Mouse (Mus musculus) stomach, embryonic 15.5 days (tissue): Measurements from ENCODE around the gene Smc5. TPM values are rescaled to one million over a fixed set of nuclear protein-coding genes. Genes with fewer than 3 reads are reported as not detected.
A peak's percentile ranks its signal among the peaks of the same experiment; 100 is the strongest.

ENCODE experiments used
- ATAC-seq: fragments of 200-750 bp; cut with Nextera tagmentation; 2 replicates; pipeline ENCODE4 v1.8.0; 2017; ENCODE audit warnings: low read depth, moderate number of reproducible peaks, moderate TSS enrichment; ENCODE audit not compliant: insufficient read depth, low FRiP score
- H3K27ac ChIP-seq: fragments of 300-500 bp; sonication (generic); 2 replicates; pipeline ENCODE4 v1.5.1; 2015; ENCODE audit warnings: mild to moderate bottlenecking, inconsistent platforms
- H3K27me3 ChIP-seq: fragments of 300-500 bp; sonication (generic); replicated peaks from 2 replicates; pipeline ENCODE4 v1.6.1; 2015; ENCODE audit warnings: inconsistent platforms
- H3K36me3 ChIP-seq: fragments of 300-500 bp; sonication (generic); 2 replicates; pipeline ENCODE4 v1.6.1; 2015; ENCODE audit warnings: inconsistent platforms
- H3K4me1 ChIP-seq: fragments of 300-500 bp; sonication (generic); 2 replicates; pipeline ENCODE4 v1.6.1; 2015; ENCODE audit warnings: inconsistent platforms
- H3K4me2 ChIP-seq: fragments of 300-500 bp; sonication (generic); 2 replicates; pipeline ENCODE4 v1.6.1; 2015; ENCODE audit warnings: mild to moderate bottlenecking, inconsistent platforms
- H3K4me3 ChIP-seq: fragments of 300-500 bp; sonication (generic); replicated peaks from 2 replicates; pipeline ENCODE4 v1.5.1; 2015; ENCODE audit warnings: inconsistent platforms
- H3K9ac ChIP-seq: fragments of 300-500 bp; sonication (generic); 2 replicates; pipeline ENCODE4 v1.6.1; 2015; ENCODE audit warnings: inconsistent platforms
- H3K9me3 ChIP-seq: fragments of 300-500 bp; sonication (generic); 2 replicates; pipeline ENCODE4 v1.6.1; 2016; ENCODE audit warnings: inconsistent platforms
- WGBS: fragments of 180-500 bp; shearing (Covaris S2); methylation state at CpG from one replicate; pipeline ENCODE4 v1.1.7; 2015; 5-methylcytosine and 5-hydroxymethylcytosine counted together
- polyA plus RNA-seq: library from polyadenylated mRNA; unstranded; fragments of >200 nt; fragmentation: Nextera tagmentation; extraction: Ambion mirVana; gene quantifications from 2 replicates; pipeline ENCODE4 v1.2.1, GENCODE M21; 2015

The Smc5 gene
- polyA plus RNA-seq, 1 experiment from 2014 or later, result 28.9 TPM

- Histone ChIP-seq H3K36me3 (no peaks in the 10 kb centered on the region), H3K4me2 (peak overlapping the region; percentile 63), H3K9ac (no peak overlapping the region), H3K9me3 (no peaks in the 10 kb centered on the region), H3K27ac (no peak overlapping the region), H3K4me3 (peak overlapping the region; percentile 81), H3K4me1 (no peaks in the 10 kb centered on the region), H3K27me3 (no peaks in the 10 kb centered on the region)
- ATAC-seq, result peak; percentile 12; the same call in 1 of the 2 replicates
- WGBS, result 92% methylated on average over 2 of the region's 4 CpGs
Measured at GRCm38 (mm10) chr19:23274054-23274724, 492 bp upstream of the Smc5 start.

- Histone ChIP-seq H3K9ac (no peak overlapping the region), H3K9me3 (no peaks in the 10 kb centered on the region), H3K4me2 (no peak overlapping the region), H3K27me3 (no peaks in the 10 kb centered on the region), H3K4me3 (no peak overlapping the region), H3K27ac (no peak overlapping the region), H3K4me1 (no peaks in the 10 kb centered on the region), H3K36me3 (peaks cover 22% of the 10 kb centered on the region)
- ATAC-seq, result no peak
- 92% methylated on average over 9 of the region's 9 CpGs for WGBS
Measured at GRCm38 (mm10) chr19:23256771-23257170, 16.9 kb downstream of the Smc5 start.

DNA sequence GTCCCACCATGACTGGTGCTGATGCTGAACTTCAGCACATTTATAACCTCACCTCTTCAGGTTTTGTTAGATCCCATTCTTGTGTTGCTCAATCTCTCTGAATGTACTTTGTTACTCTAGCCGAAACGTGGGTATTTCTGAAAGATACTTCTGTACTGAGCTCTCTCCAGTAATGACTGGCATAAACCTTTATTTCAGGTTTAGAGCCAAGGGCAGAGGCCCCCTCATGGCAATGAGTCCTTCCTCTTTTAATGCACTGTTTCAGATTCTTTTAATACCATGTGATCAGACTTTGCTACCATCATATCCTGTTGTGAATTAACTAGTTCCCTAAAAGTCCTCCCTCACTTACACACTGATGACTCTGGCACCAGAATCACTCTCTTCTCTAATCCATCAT lies 27.2 kb downstream of the Smc5 start:
- WGBS, result 93% methylated on average over 2 of the region's 2 CpGs
- Histone ChIP-seq H3K9me3 (no peaks in the 10 kb centered on the region), H3K4me1 (no peaks in the 10 kb centered on the region), H3K27ac (no peak overlapping the region), H3K9ac (no peak overlapping the region), H3K4me3 (no peak overlapping the region), H3K4me2 (no peak overlapping the region), H3K36me3 (0 out of 2 replicates have a peak, but pooled peaks cover 9% of the 10 kb centered on the region), H3K27me3 (no peaks in the 10 kb centered on the region)
- ATAC-seq, result no peak

GRCm38 (mm10) chr19:23225065-23225464 lies 48.6 kb downstream of the Smc5 start:
- Histone ChIP-seq H3K36me3 (peaks cover 12% of the 10 kb centered on the region), H3K4me1 (no peaks in the 10 kb centered on the region), H3K27ac (no peak overlapping the region), H3K9ac (no peak overlapping the region), H3K27me3 (no peaks in the 10 kb centered on the region), H3K9me3 (no peaks in the 10 kb centered on the region), H3K4me2 (no peak overlapping the region), H3K4me3 (no peak overlapping the region)
- ATAC-seq, result no peak
- 54% methylated on average over 4 of the region's 4 CpGs for WGBS

GRCm38 (mm10) chr19:23214326-23214725 lies 59.4 kb downstream of the Smc5 start:
- no peaks in the 10 kb centered on the region for H3K9me3 ChIP-seq
- no peaks in the 10 kb centered on the region for H3K27me3 ChIP-seq
- H3K27ac ChIP-seq, result no peak overlapping the region
- 95% methylated on average over 8 of the region's 8 CpGs for WGBS
- peaks cover 13% of the 10 kb centered on the region for H3K36me3 ChIP-seq
- H3K4me3 ChIP-seq, result no peak overlapping the region
- H3K4me1 ChIP-seq, result no peaks in the 10 kb centered on the region
- no peak overlapping the region for H3K4me2 ChIP-seq
- ATAC-seq, result no peak
- H3K9ac ChIP-seq, result no peak overlapping the region

GRCm38 (mm10) chr19:23211325-23211724 lies 62.4 kb downstream of the Smc5 start:
- H3K9me3 ChIP-seq, result no peaks in the 10 kb centered on the region
- no peak overlapping the region for H3K4me2 ChIP-seq
- no peak overlapping the region for H3K4me3 ChIP-seq
- no peak overlapping the region for H3K9ac ChIP-seq
- peaks cover 16% of the 10 kb centered on the region for H3K36me3 ChIP-seq
- no peak overlapping the region for H3K27ac ChIP-seq
- no peak for ATAC-seq
- H3K4me1 ChIP-seq, result no peaks in the 10 kb centered on the region
- H3K27me3 ChIP-seq, result no peaks in the 10 kb centered on the region
- 81% methylated on average over 6 of the region's 6 CpGs for WGBS

- Histone ChIP-seq H3K9me3 (no peaks in the 10 kb centered on the region), H3K4me1 (no peaks in the 10 kb centered on the region), H3K9ac (no peak overlapping the region), H3K27ac (no peak overlapping the region), H3K4me3 (no peak overlapping the region), H3K4me2 (no peak overlapping the region), H3K27me3 (no peaks in the 10 kb centered on the region), H3K36me3 (peaks cover 22% of the 10 kb centered on the region)
- WGBS, result 78% methylated on average over 3 of the region's 3 CpGs
- ATAC-seq, result no peak
Measured at GRCm38 (mm10) chr19:23203505-23204053, 70.1 kb downstream of the Smc5 start.

DNA sequence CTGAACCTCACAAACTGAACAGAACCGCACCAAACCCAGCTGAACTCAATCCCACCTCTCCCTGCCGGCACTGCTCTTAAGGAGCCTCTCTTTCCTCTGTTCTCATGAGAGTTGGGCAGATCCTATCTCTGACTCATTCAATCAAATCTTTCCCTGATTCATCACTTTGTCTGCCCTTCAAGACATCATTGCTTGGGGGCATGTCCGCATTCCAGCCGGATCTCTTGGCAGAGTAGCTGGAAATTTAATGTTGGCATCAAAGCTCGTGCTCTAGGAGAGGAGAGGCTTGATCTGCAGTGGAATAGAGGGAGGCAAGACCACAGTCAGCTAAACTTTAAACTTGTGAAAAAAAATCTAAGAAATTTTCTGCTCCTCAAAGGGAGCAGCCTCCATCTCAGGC lies 71.6 kb downstream of the Smc5 start:
- H3K9ac ChIP-seq, result no peak overlapping the region
- no peaks in the 10 kb centered on the region for H3K4me1 ChIP-seq
- ATAC-seq, result no peak
- WGBS, result 96% methylated on average over 5 of the region's 5 CpGs
- H3K4me3 ChIP-seq, result no peak overlapping the region
- H3K27me3 ChIP-seq, result no peaks in the 10 kb centered on the region
- H3K27ac ChIP-seq, result no peak overlapping the region
- H3K4me2 ChIP-seq, result no peak overlapping the region
- no peaks in the 10 kb centered on the region for H3K9me3 ChIP-seq
- H3K36me3 ChIP-seq, result peaks cover 19% of the 10 kb centered on the region

GRCm38 (mm10) chr19:23193076-23193475 lies 80.6 kb downstream of the Smc5 start:
- Histone ChIP-seq H3K4me3 (no peak overlapping the region), H3K36me3 (no peaks in the 10 kb centered on the region), H3K9ac (no peak overlapping the region), H3K4me1 (no peaks in the 10 kb centered on the region), H3K9me3 (no peaks in the 10 kb centered on the region), H3K27ac (no peak overlapping the region), H3K4me2 (no peak overlapping the region), H3K27me3 (no peaks in the 10 kb centered on the region)
- 71% methylated on average over 3 of the region's 3 CpGs for WGBS
- ATAC-seq, result no peak

GRCm38 (mm10) chr19:23191486-23191885 lies 82.2 kb downstream of the Smc5 start:
- Histone ChIP-seq H3K9ac (no peak overlapping the region), H3K4me2 (no peak overlapping the region), H3K27ac (no peak overlapping the region), H3K36me3 (no peaks in the 10 kb centered on the region), H3K4me3 (no peak overlapping the region), H3K9me3 (no peaks in the 10 kb centered on the region), H3K4me1 (no peaks in the 10 kb centered on the region), H3K27me3 (no peaks in the 10 kb centered on the region)
- WGBS, result 92% methylated on average over 6 of the region's 6 CpGs
- no peak for ATAC-seq

DNA sequence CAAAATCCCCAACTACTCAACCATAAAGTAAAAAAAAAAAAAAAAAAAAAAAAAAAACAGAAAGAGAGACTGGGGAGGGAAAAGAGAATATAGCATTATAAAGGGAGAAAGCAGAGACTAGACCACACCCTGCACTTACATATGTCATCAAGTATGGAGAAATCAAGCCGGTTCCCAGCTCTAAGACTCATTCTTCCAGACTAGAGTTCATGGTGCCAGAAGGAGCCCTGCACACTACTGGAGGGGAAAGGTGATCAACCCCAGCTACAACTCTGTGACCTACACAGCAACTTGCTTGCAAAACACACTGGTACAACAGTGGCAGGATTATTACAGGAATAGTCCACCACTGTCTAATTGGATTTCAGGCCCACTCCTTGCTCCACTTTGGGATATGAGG lies 84.0 kb downstream of the Smc5 start:
- H3K4me2 ChIP-seq, result no peak overlapping the region
- no peaks in the 10 kb centered on the region for H3K9me3 ChIP-seq
- H3K4me1 ChIP-seq, result no peaks in the 10 kb centered on the region
- H3K4me3 ChIP-seq, result no peak overlapping the region
- H3K27ac ChIP-seq, result no peak overlapping the region
- H3K27me3 ChIP-seq, result no peaks in the 10 kb centered on the region
- ATAC-seq, result no peak
- H3K9ac ChIP-seq, result no peak overlapping the region
- H3K36me3 ChIP-seq, result no peaks in the 10 kb centered on the region
- 84% methylated on average over 1 of the region's 1 CpGs for whole genome bisulfite sequencing

DNA sequence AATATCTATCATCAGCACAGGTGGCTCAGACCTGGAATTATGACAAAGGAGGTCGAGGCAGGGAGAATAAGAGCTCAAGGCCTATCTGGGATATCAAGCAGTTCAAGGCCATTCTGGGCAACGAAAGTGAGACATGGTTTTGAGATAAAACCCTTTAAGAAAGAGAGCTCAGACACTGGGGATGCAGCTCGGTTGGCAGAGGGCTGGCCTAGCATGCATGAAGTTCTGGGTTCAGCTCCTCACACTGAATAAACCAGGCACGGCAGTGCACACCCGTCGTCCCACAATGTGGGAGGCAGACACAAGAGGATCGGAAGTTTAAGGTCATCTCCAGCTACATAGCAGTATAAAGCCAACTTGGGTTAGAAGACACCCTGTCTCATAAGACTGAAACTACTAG lies 84.7 kb downstream of the Smc5 start:
- no peak for ATAC-seq

More for the DNA sequence above, 84.7 kb downstream of the Smc5 start:
- Histone ChIP-seq H3K9ac (no peak overlapping the region), H3K36me3 (no peaks in the 10 kb centered on the region), H3K4me3 (no peak overlapping the region), H3K9me3 (no peaks in the 10 kb centered on the region), H3K4me1 (no peaks in the 10 kb centered on the region), H3K4me2 (no peak overlapping the region), H3K27ac (no peak overlapping the region), H3K27me3 (no peaks in the 10 kb centered on the region)
- WGBS, result 86% methylated on average over 7 of the region's 7 CpGs
